Mouse (Mus musculus) intestine, embryonic 14.5 days (tissue): ENCODE measurements around the gene D330020A13Rik. TPM values are rescaled to one million over a fixed set of nuclear protein-coding genes. Genes with fewer than 3 reads are reported as not detected.

Experiments
- ATAC-seq: fragments of 200-750 bp; cut with Nextera tagmentation; replicated peaks from 2 replicates; pipeline ENCODE4 v1.8.0; 2017; ENCODE audit warnings: low read depth, moderate number of reproducible peaks, moderate TSS enrichment, moderate library complexity; ENCODE audit not compliant: low FRiP score, low TSS enrichment
- DNase-seq: peaks from one replicate; pipeline ENCODE4 v3.0.0-alpha.2; 2018; ENCODE audit warnings: low spot score
- H3K27ac ChIP-seq: fragments of 300-500 bp; sonication (generic); 2 replicates; pipeline ENCODE4 v1.5.1; 2014; ENCODE audit warnings: low read depth, mild to moderate bottlenecking, control low read depth
- H3K27me3 ChIP-seq: fragments of 300-500 bp; sonication (generic); replicated peaks from 2 replicates; pipeline ENCODE4 v1.6.1; 2014; ENCODE audit warnings: low read length, control low read depth; ENCODE audit not compliant: control insufficient read depth, insufficient read depth
- H3K36me3 ChIP-seq: fragments of 300-500 bp; sonication (generic); 2 replicates; pipeline ENCODE4 v1.6.1; 2014; ENCODE audit warnings: low read length, control low read depth; ENCODE audit not compliant: control insufficient read depth, insufficient read depth
- H3K4me1 ChIP-seq: fragments of 300-500 bp; sonication (generic); replicated peaks from 2 replicates; pipeline ENCODE4 v1.6.1; 2014; ENCODE audit warnings: low read length, control low read depth, mixed read lengths; ENCODE audit not compliant: control insufficient read depth, insufficient read depth
- H3K4me2 ChIP-seq: fragments of 300-500 bp; sonication (generic); 2 replicates; pipeline ENCODE4 v1.6.1; 2014; ENCODE audit warnings: low read length
- H3K4me3 ChIP-seq: fragments of 300-500 bp; sonication (generic); 2 replicates; pipeline ENCODE4 v1.5.1; 2014; ENCODE audit warnings: low read depth, low read length, control low read depth, mixed read lengths
- H3K9ac ChIP-seq: fragments of 300-500 bp; sonication (generic); 2 replicates; pipeline ENCODE4 v1.6.1; 2014; ENCODE audit warnings: mild to moderate bottlenecking, low read length
- H3K9me3 ChIP-seq: fragments of 300-500 bp; sonication (generic); 2 replicates; pipeline ENCODE4 v1.6.1; 2016; ENCODE audit warnings: low read length, control low read depth; ENCODE audit not compliant: control insufficient read depth
- WGBS: fragments of 180-500 bp; shearing (Covaris S2); extraction: QIAGEN DNeasy Blood & Tissue Kit; methylation state at CpG from one replicate; pipeline ENCODE4 v1.1.7; 2014; 5-methylcytosine and 5-hydroxymethylcytosine counted together
- polyA plus RNA-seq: library from polyadenylated mRNA; unstranded; fragments of >200 nt; fragmentation: Nextera tagmentation; extraction: Ambion mirVana; gene quantifications from 2 replicates; pipeline ENCODE4 v1.2.1, GENCODE M21; 2014

D330020A13Rik gene
- not detected in 2 replicates for polyA plus RNA-seq

DNA sequence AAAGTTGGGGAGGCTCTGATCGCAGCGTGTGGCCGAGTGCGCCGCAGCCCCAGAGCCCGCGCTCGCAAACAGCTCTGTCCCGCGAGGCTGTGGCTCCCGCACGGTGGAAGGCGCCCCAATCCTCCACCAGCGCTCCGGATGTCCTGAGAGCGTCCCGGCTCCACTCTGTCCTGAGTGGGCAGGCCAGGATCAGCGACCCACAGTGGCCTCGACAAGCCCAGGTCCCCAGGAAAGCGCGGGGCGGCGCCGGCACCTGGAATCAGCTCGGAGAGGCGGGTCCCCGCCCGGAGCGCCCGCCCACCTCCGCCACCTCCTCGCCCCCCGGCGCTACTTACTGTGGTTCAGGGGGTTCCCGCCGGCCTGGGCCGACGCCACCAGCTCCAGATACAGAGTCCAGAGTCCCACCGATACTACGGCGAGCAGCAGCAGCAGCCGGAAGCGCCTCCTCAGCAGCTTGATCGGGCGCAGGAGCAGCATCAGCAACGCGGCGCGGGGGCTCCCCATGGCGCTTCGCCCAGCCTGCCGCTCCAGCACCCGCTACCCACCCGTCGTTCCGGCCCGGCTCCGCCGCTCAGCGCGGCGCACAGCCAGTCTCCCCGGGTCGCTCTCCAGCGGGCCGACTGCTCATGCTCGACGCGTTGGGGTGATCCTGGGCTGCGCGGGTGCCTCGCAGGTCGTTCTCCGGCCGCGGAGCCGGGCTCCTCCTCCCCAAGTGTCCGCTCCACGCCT is at the start of gene D330020A13Rik, which contains the start of gene B4galnt3:
D330020A13Rik (plus strand) TSS at position 309 of the 729 bp plus-strand sequence.
B4galnt3 (minus strand) TSS at position 504 of the 729 bp plus-strand sequence.
- ATAC-seq (peak; percentile 80), DNase-seq (peak; percentile 84)
- Histone ChIP-seq H3K27ac (peak within 1 kb of the TSS; percentile 67), H3K9ac (peak within 1 kb of the TSS; percentile 57), H3K4me3 (peak within 1 kb of the TSS; percentile 60), H3K27me3 (peaks cover 21% of the 10 kb centered on the region), H3K9me3 (no peaks in the 10 kb centered on the region), H3K4me1 (no peaks in the 10 kb centered on the region), H3K36me3 (no peaks in the 10 kb centered on the region), H3K4me2 (peak within 1 kb of the TSS; percentile 98)
- WGBS: under 1% methylated on average over 70 of the region's 79 CpGs

DNA sequence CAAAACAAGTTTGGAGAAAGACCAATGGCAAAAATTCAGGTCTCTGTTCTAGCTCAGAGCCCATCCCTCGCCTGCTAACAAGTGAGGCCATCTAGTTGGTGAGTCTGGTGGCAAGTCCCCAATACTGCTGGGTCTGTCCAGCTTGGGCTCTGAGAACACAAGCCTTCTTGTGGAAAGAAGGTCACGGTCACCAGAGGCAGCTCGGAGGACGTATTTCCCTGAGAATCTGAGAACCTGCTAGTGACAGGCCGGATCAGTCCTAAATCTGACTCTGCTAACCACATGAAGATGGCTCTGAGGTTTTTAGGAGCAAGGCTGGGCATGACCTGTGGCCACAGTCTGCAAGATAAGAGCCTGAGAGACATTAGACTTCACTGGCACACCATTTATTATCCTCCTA is 47.5 kb upstream of the D330020A13Rik start:
- Histone ChIP-seq H3K9ac (no peak overlapping the region), H3K27ac (no peak overlapping the region), H3K4me3 (no peak overlapping the region), H3K36me3 (no peaks in the 10 kb centered on the region), H3K4me2 (no peak overlapping the region), H3K4me1 (no peaks in the 10 kb centered on the region), H3K27me3 (no peaks in the 10 kb centered on the region), H3K9me3 (no peaks in the 10 kb centered on the region)
- WGBS: 76% methylated on average over 5 of the region's 5 CpGs
- no peak for ATAC-seq
- no peak for DNase-seq

DNA sequence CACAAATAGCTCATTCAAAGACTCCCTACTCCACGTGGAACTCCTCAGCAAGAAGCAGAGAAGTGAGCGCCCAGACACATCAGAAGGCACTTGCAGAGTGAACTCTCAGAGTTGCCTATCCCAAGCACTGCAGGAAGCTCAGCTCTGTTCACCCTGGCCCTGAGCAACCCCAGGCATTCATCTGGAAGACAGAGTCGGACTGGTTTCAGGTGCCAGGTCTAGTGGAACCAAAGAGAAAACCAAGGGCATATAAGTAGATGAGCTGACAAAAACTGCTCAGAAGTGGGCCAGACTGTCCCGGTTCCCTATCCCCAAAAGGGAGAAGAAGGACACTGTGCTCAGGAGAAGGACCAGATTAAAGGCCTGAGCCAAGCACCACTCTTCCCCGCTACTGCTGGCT is 44.3 kb upstream of the D330020A13Rik start:
- no peaks in the 10 kb centered on the region for H3K4me1 ChIP-seq
- no peak overlapping the region for H3K4me2 ChIP-seq
- ATAC-seq: no peak
- H3K9ac ChIP-seq: no peak overlapping the region
- no peaks in the 10 kb centered on the region for H3K36me3 ChIP-seq
- H3K4me3 ChIP-seq: no peak overlapping the region
- WGBS: 76% methylated on average over 5 of the region's 5 CpGs
- no peaks in the 10 kb centered on the region for H3K9me3 ChIP-seq
- no peak for DNase-seq
- H3K27me3 ChIP-seq: no peaks in the 10 kb centered on the region
- H3K27ac ChIP-seq: no peak overlapping the region

DNA sequence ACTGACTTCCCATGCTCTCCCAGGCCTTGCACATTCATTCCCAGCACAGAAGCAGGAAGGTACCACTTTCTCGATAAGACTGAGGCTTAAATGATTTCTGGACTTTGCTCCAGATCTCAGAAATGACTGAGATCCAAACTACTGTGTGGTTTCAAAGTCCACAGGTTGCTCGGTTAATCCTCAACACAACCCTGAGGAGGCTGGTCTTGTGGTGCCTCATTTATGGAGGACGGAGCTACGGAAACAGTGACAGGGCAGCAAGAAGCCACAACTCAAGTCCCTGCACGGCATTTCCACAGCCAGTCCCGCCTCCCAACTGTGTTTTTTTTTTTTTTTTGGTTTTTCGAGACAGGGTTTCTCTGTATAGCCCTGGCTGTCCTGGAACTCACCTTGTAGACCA is 43.2 kb upstream of the D330020A13Rik start:
- H3K4me3 ChIP-seq: no peak overlapping the region
- H3K4me2 ChIP-seq: no peak overlapping the region
- H3K9me3 ChIP-seq: no peaks in the 10 kb centered on the region
- no peak overlapping the region for H3K27ac ChIP-seq
- H3K27me3 ChIP-seq: no peaks in the 10 kb centered on the region
- no peaks in the 10 kb centered on the region for H3K36me3 ChIP-seq
- ATAC-seq (peak; percentile 74; the same call in 1 of the 2 replicates), DNase-seq (no peak)
- peaks cover 5% of the 10 kb centered on the region; the same call in 1 of the 2 replicates for H3K4me1 ChIP-seq
- no peak overlapping the region for H3K9ac ChIP-seq
- WGBS: 61% methylated on average over 7 of the region's 7 CpGs

DNA sequence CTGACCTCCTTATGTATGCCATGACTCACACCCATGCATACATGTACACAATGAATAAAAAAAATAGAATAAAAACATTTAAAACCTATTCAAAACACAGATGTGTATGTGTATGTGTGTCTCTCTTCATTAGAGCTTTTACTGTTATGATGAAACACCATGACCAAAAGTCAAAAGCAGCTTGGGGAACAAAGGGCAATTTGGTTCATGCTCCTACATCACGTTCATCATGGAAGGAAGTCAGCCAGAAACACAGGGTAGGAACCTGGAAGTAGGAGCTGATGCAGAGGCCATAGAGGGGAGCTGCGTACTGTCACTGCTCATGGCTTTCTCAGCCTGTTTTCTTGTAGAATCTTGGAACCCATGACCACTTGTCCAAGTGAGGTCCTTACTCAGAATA is 41.4 kb upstream of the D330020A13Rik start:
- H3K9me3 ChIP-seq: no peaks in the 10 kb centered on the region
- H3K4me1 ChIP-seq: peaks cover 5% of the 10 kb centered on the region; the same call in 1 of the 2 replicates
- no peaks in the 10 kb centered on the region for H3K27me3 ChIP-seq
- no peak overlapping the region for H3K4me3 ChIP-seq
- 92% methylated on average over 2 of the region's 2 CpGs for WGBS
- H3K9ac ChIP-seq: no peak overlapping the region
- ATAC-seq: no peak
- DNase-seq: no peak
- no peak overlapping the region for H3K4me2 ChIP-seq
- H3K36me3 ChIP-seq: no peaks in the 10 kb centered on the region
- H3K27ac ChIP-seq: no peak overlapping the region

DNA sequence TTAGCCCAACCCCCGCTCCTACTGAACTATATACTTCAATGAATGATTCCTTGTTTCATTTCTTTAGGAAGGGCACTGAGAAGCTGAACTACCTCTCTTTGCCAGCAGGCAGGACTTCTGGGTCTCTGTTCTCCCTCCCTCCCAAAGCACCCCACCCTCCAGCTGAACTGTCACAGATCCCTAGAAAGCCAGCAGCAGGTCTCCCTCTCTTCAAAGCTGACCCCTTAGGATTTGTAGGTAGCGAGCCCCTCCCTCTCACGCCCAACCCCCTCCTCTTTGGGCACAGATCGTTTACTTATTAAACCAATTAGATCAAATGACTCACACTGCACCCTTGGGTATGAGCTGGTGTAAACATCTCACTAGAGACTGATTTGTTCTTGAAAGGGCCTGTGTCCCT is 39.5 kb upstream of the D330020A13Rik start:
- WGBS: 39% methylated on average over 4 of the region's 4 CpGs
- Histone ChIP-seq H3K4me1 (peaks cover 5% of the 10 kb centered on the region; the same call in 1 of the 2 replicates), H3K27me3 (no peaks in the 10 kb centered on the region), H3K4me3 (no peak overlapping the region), H3K9ac (no peak overlapping the region), H3K27ac (0 out of 2 replicates have a peak overlapping the region, but pooled peaks have one; percentile 41), H3K9me3 (no peaks in the 10 kb centered on the region), H3K4me2 (no peak overlapping the region), H3K36me3 (no peaks in the 10 kb centered on the region)
- ATAC-seq (peak; percentile 78), DNase-seq (no peak)

DNA sequence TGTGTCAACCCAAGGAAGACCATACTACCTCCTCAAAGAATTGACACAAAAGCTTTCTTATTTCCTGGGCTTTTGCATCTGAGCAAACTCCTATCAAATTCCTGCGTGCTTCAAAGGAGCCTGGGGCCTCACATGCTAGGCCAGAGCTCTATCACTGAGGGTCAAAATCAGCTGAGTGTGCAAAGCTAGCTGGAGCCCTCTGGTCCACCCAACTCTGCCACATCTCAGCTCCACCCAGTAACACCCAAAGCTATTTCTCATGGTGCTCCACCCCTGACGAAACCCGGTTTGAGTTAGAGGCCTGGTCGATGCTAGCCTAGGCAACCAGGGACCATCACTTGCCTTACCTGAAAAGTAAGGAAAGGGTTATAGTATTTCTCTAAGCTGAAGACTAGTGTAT is 39.0 kb upstream of the D330020A13Rik start:
- Histone ChIP-seq H3K36me3 (no peaks in the 10 kb centered on the region), H3K9ac (no peak overlapping the region), H3K27ac (peak overlapping the region; percentile 41; the same call in 1 of the 2 replicates), H3K9me3 (no peaks in the 10 kb centered on the region), H3K4me1 (peaks cover 5% of the 10 kb centered on the region; the same call in 1 of the 2 replicates), H3K27me3 (no peaks in the 10 kb centered on the region), H3K4me2 (no peak overlapping the region), H3K4me3 (no peak overlapping the region)
- WGBS: 55% methylated on average over 4 of the region's 4 CpGs
- ATAC-seq: peak; percentile 41; the same call in 1 of the 2 replicates
- DNase-seq: no peak

DNA sequence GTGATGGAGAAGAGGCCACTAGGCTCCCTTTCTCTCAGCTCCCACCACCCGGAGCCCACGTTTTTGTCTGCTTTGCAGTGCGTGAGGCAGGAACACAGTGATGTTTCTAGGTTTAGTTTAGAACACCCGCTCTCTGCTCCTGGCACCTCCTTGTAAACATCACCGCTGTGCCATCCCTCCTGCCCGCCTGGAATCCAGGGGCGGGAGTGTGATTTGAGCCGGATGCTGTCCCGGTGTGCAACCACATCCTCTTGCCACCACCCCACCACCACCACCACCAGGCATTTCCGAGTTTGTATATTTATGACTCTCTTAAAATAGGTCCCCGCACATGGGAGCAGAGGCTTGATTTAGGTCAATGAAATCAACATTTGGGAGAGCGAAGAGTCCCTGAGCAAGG is 38.5 kb upstream of the D330020A13Rik start:
- ATAC-seq (no peak), DNase-seq (no peak)
- no peaks in the 10 kb centered on the region for H3K36me3 ChIP-seq
- no peak overlapping the region for H3K4me3 ChIP-seq
- no peaks in the 10 kb centered on the region for H3K9me3 ChIP-seq
- H3K9ac ChIP-seq: no peak overlapping the region
- H3K4me1 ChIP-seq: peaks cover 5% of the 10 kb centered on the region; the same call in 1 of the 2 replicates
- H3K27me3 ChIP-seq: no peaks in the 10 kb centered on the region
- H3K27ac ChIP-seq: peak overlapping the region; percentile 41; the same call in 1 of the 2 replicates
- 75% methylated on average over 12 of the region's 12 CpGs for WGBS
- no peak overlapping the region for H3K4me2 ChIP-seq
